Mouse (Mus musculus): ENCODE data around the gene Noct. TPM values are rescaled to one million over a fixed set of nuclear protein-coding genes. Genes with fewer than 3 reads are reported as not detected.

The Noct gene
- polyA plus RNA-seq, 1 experiment: 10.8 TPM

- Histone ChIP-seq H3K79me2 (ENCODE audit: control insufficient read depth, insufficient read depth) (peaks cover 42% of the 10 kb centered on the region), H3K27me3 (ENCODE audit: control insufficient read depth, insufficient read depth, insufficient read length) (no peaks in the 10 kb centered on the region), H3K79me3 (ENCODE audit: low read depth) (peaks cover 14% of the 10 kb centered on the region), H3ac (ENCODE audit: control insufficient read depth, insufficient read length, low read depth) (no peak overlapping the region), H3K36me3 (ENCODE audit: control insufficient read depth, insufficient read depth) (peaks cover 65% of the 10 kb centered on the region), H3K4me3 (ENCODE audit: insufficient read depth, poor library complexity, severe bottlenecking) (no peak overlapping the region)
- TF ChIP-seq FOSL1 (IDR thresholded peaks at IDR 0.05; ENCODE audit: insufficient read depth, low read length, poor library complexity, severe bottlenecking): no peak
- no peak for TF ChIP-seq MYOG (IDR thresholded peaks at IDR 0.05; ENCODE audit: control insufficient read depth, extremely low read depth, insufficient read length)
- TF ChIP-seq USF1 (IDR thresholded peaks at IDR 0.05; ENCODE audit: low read depth): no peak
- TF ChIP-seq CEBPB (IDR thresholded peaks at IDR 0.05; ENCODE audit: low read depth): no peak
- no peak for TF ChIP-seq MAX (IDR thresholded peaks at IDR 0.05)
- TF ChIP-seq MYOD1 (IDR thresholded peaks at IDR 0.05; ENCODE audit: control insufficient read depth, insufficient read length, low read depth): no peak
- TF ChIP-seq CTCF (IDR thresholded peaks at IDR 0.05; ENCODE audit: control insufficient read depth, insufficient read depth, insufficient read length): no peak
Observed at GRCm38 (mm10) chr3:51249460-51249859, 25.2 kb downstream of the Noct start.

- H3K27me3 ChIP-seq (ENCODE audit: control insufficient read depth, insufficient read depth, insufficient read length): no peaks in the 10 kb centered on the region
- H3K79me3 ChIP-seq (ENCODE audit: low read depth): peaks cover 14% of the 10 kb centered on the region
- TF ChIP-seq MAX (IDR thresholded peaks at IDR 0.05) (no peak), MYOD1 (IDR thresholded peaks at IDR 0.05; ENCODE audit: control insufficient read depth, insufficient read length, low read depth) (no peak)
- H3K4me3 ChIP-seq (ENCODE audit: insufficient read depth, poor library complexity, severe bottlenecking): no peak overlapping the region
- peaks cover 42% of the 10 kb centered on the region for H3K79me2 ChIP-seq (ENCODE audit: control insufficient read depth, insufficient read depth)
- H3ac ChIP-seq (ENCODE audit: control insufficient read depth, insufficient read length, low read depth): no peak overlapping the region
- H3K36me3 ChIP-seq (ENCODE audit: control insufficient read depth, insufficient read depth): peaks cover 69% of the 10 kb centered on the region
Observed at GRCm38 (mm10) chr3:51249866-51250265, 25.6 kb downstream of the Noct start.

- Histone ChIP-seq H3K36me3 (ENCODE audit: control insufficient read depth, insufficient read depth) (peaks cover 79% of the 10 kb centered on the region), H3K79me2 (ENCODE audit: control insufficient read depth, insufficient read depth) (peaks cover 32% of the 10 kb centered on the region), H3ac (ENCODE audit: control insufficient read depth, insufficient read length, low read depth) (no peak overlapping the region), H3K27me3 (ENCODE audit: control insufficient read depth, insufficient read depth, insufficient read length) (no peaks in the 10 kb centered on the region), H3K4me3 (ENCODE audit: insufficient read depth, poor library complexity, severe bottlenecking) (no peak overlapping the region), H3K79me3 (ENCODE audit: low read depth) (peaks cover 9% of the 10 kb centered on the region)
- TF ChIP-seq MAX (IDR thresholded peaks at IDR 0.05): no peak
- TF ChIP-seq MYOD1 (IDR thresholded peaks at IDR 0.05; ENCODE audit: control insufficient read depth, insufficient read length, low read depth): no peak
Observed at GRCm38 (mm10) chr3:51251057-51251456, 26.8 kb downstream of the Noct start.

- Histone ChIP-seq H3K79me3 (ENCODE audit: low read depth) (peaks cover 1% of the 10 kb centered on the region), H3K79me2 (ENCODE audit: control insufficient read depth, insufficient read depth) (peaks cover 20% of the 10 kb centered on the region), H3K36me3 (ENCODE audit: control insufficient read depth, insufficient read depth) (peaks cover 89% of the 10 kb centered on the region), H3K4me3 (ENCODE audit: insufficient read depth, poor library complexity, severe bottlenecking) (no peak overlapping the region), H3K27me3 (ENCODE audit: control insufficient read depth, insufficient read depth, insufficient read length) (no peaks in the 10 kb centered on the region), H3ac (ENCODE audit: control insufficient read depth, insufficient read length, low read depth) (no peak overlapping the region)
- no peak for TF ChIP-seq FOSL1 (IDR thresholded peaks at IDR 0.05; ENCODE audit: insufficient read depth, low read length, poor library complexity, severe bottlenecking)
- TF ChIP-seq CEBPB (IDR thresholded peaks at IDR 0.05; ENCODE audit: low read depth): no peak
- no peak for TF ChIP-seq MYOD1 (IDR thresholded peaks at IDR 0.05; ENCODE audit: control insufficient read depth, insufficient read length, low read depth)
Observed at GRCm38 (mm10) chr3:51252223-51252622, 28.0 kb downstream of the Noct start.

- no peaks in the 10 kb centered on the region for H3K79me3 ChIP-seq (ENCODE audit: low read depth)
- H3ac ChIP-seq (ENCODE audit: control insufficient read depth, insufficient read length, low read depth): no peak overlapping the region
- TF ChIP-seq MYOD1 (IDR thresholded peaks at IDR 0.05; ENCODE audit: control insufficient read depth, insufficient read length, low read depth) (no peak), USF1 (IDR thresholded peaks at IDR 0.05; ENCODE audit: low read depth) (no peak), MAX (IDR thresholded peaks at IDR 0.05) (no peak), MYOG (IDR thresholded peaks at IDR 0.05; ENCODE audit: control insufficient read depth, extremely low read depth, insufficient read length) (no peak), FOSL1 (IDR thresholded peaks at IDR 0.05; ENCODE audit: insufficient read depth, low read length, poor library complexity, severe bottlenecking) (no peak), CEBPB (IDR thresholded peaks at IDR 0.05; ENCODE audit: low read depth) (no peak), CTCF (IDR thresholded peaks at IDR 0.05; ENCODE audit: control insufficient read depth, insufficient read depth, insufficient read length) (no peak)
- no peak overlapping the region for H3K4me3 ChIP-seq (ENCODE audit: insufficient read depth, poor library complexity, severe bottlenecking)
- peaks cover 93% of the 10 kb centered on the region for H3K36me3 ChIP-seq (ENCODE audit: control insufficient read depth, insufficient read depth)
- H3K27me3 ChIP-seq (ENCODE audit: control insufficient read depth, insufficient read depth, insufficient read length): no peaks in the 10 kb centered on the region
- H3K79me2 ChIP-seq (ENCODE audit: control insufficient read depth, insufficient read depth): peaks cover 14% of the 10 kb centered on the region
Observed at GRCm38 (mm10) chr3:51252689-51253402, 28.6 kb downstream of the Noct start.

GRCm38 (mm10) chr3:51254784-51255183 is 30.5 kb downstream of the Noct start:
- H3ac ChIP-seq (ENCODE audit: control insufficient read depth, insufficient read length, low read depth): no peak overlapping the region
- H3K27me3 ChIP-seq (ENCODE audit: control insufficient read depth, insufficient read depth, insufficient read length): no peaks in the 10 kb centered on the region
- H3K79me2 ChIP-seq (ENCODE audit: control insufficient read depth, insufficient read depth): peaks cover 5% of the 10 kb centered on the region

More at GRCm38 (mm10) chr3:51254784-51255183, 30.5 kb downstream of the Noct start:
- H3K79me3 ChIP-seq (ENCODE audit: low read depth): no peaks in the 10 kb centered on the region
- no peak for TF ChIP-seq FOSL1 (IDR thresholded peaks at IDR 0.05; ENCODE audit: insufficient read depth, low read length, poor library complexity, severe bottlenecking)
- no peak for TF ChIP-seq USF1 (IDR thresholded peaks at IDR 0.05; ENCODE audit: low read depth)
- no peak for TF ChIP-seq MYOD1 (IDR thresholded peaks at IDR 0.05; ENCODE audit: control insufficient read depth, insufficient read length, low read depth)
- no peak for TF ChIP-seq CEBPB (IDR thresholded peaks at IDR 0.05; ENCODE audit: low read depth)
- TF ChIP-seq MAX (IDR thresholded peaks at IDR 0.05): no peak
- no peak for TF ChIP-seq MYOG (IDR thresholded peaks at IDR 0.05; ENCODE audit: control insufficient read depth, extremely low read depth, insufficient read length)
- TF ChIP-seq CTCF (IDR thresholded peaks at IDR 0.05; ENCODE audit: control insufficient read depth, insufficient read depth, insufficient read length): no peak
- no peak overlapping the region for H3K4me3 ChIP-seq (ENCODE audit: insufficient read depth, poor library complexity, severe bottlenecking)
- peaks cover 97% of the 10 kb centered on the region for H3K36me3 ChIP-seq (ENCODE audit: control insufficient read depth, insufficient read depth)
